Mouse (Mus musculus) limb, embryonic 10.5 days (tissue): ENCODE data around the gene Insrr. TPM values are rescaled to one million over a fixed set of nuclear protein-coding genes. Genes with fewer than 3 reads are reported as not detected.

ENCODE experiments used
- DNase-seq: peaks from one replicate; pipeline ENCODE4 v3.0.0-alpha.2; 2017; ENCODE audit warnings: low spot score
- H3K27ac ChIP-seq: fragments of 300-500 bp; sonication (generic); 2 replicates; pipeline ENCODE4 v1.5.1; 2016; ENCODE audit warnings: mild to moderate bottlenecking
- H3K27me3 ChIP-seq: fragments of 300-500 bp; sonication (generic); 2 replicates; pipeline ENCODE4 v1.6.1; 2016; ENCODE audit warnings: low read depth, mild to moderate bottlenecking; ENCODE audit not compliant: poor library complexity, severe bottlenecking
- H3K36me3 ChIP-seq: fragments of 300-500 bp; sonication (generic); 2 replicates; pipeline ENCODE4 v1.6.1; 2016; ENCODE audit warnings: mild to moderate bottlenecking, moderate library complexity
- H3K4me1 ChIP-seq: fragments of 300-500 bp; sonication (generic); 2 replicates; pipeline ENCODE4 v1.6.1; 2016
- H3K4me3 ChIP-seq: fragments of 300-500 bp; sonication (generic); 2 replicates; pipeline ENCODE4 v1.5.1; 2016; ENCODE audit warnings: mild to moderate bottlenecking, moderate library complexity
- H3K9me3 ChIP-seq: fragments of 300-500 bp; sonication (generic); replicated peaks from 2 replicates; pipeline ENCODE4 v1.6.1; 2016; ENCODE audit warnings: mild to moderate bottlenecking
- WGBS: fragments of 180-500 bp; shearing (Covaris S2); methylation state at CpG from one replicate; pipeline ENCODE4 v1.1.7; 2016; 5-methylcytosine and 5-hydroxymethylcytosine counted together
- polyA plus RNA-seq: library from polyadenylated mRNA; unstranded; fragments of >200 nt; fragmentation: Nextera tagmentation; extraction: Ambion mirVana; gene quantifications from 2 replicates; pipeline ENCODE4 v1.2.1, GENCODE M21; 2016

The Insrr gene
- polyA plus RNA-seq, 1 experiment from 2014 or later: 0.16 TPM

GRCm38 (mm10) chr3:87764506-87764905 lies 32.2 kb upstream of the Insrr start:
- Histone ChIP-seq H3K4me3 (peak overlapping the region; percentile 31), H3K9me3 (no peaks in the 10 kb centered on the region), H3K4me1 (peaks cover 95% of the 10 kb centered on the region), H3K27me3 (peaks cover 12% of the 10 kb centered on the region), H3K27ac (peak overlapping the region; percentile 87), H3K36me3 (peaks cover 3% of the 10 kb centered on the region)
- DNase-seq: no peak
- WGBS: 33% methylated on average over 10 of the region's 10 CpGs

- Histone ChIP-seq H3K9me3 (no peaks in the 10 kb centered on the region), H3K36me3 (no peaks in the 10 kb centered on the region), H3K4me3 (peak overlapping the region; percentile 31), H3K4me1 (peaks cover 89% of the 10 kb centered on the region), H3K27me3 (peaks cover 16% of the 10 kb centered on the region), H3K27ac (peak overlapping the region; percentile 87)
- 12% methylated on average over 10 of the region's 10 CpGs for whole genome bisulfite sequencing
- peak; percentile 71 for DNase-seq
Measured at GRCm38 (mm10) chr3:87765091-87765490, 31.7 kb upstream of the Insrr start.

GRCm38 (mm10) chr3:87765631-87766283 lies 31.0 kb upstream of the Insrr start:
- H3K9me3 ChIP-seq: no peaks in the 10 kb centered on the region
- no peak for DNase-seq
- peaks cover 18% of the 10 kb centered on the region for H3K27me3 ChIP-seq
- peak overlapping the region; percentile 16; the same call in 1 of the 2 replicates for H3K4me3 ChIP-seq
- peak overlapping the region; percentile 87 for H3K27ac ChIP-seq
- H3K4me1 ChIP-seq: peaks cover 85% of the 10 kb centered on the region
- WGBS: 73% methylated on average over 5 of the region's 5 CpGs
- H3K36me3 ChIP-seq: no peaks in the 10 kb centered on the region

- H3K4me1 ChIP-seq: peaks cover 79% of the 10 kb centered on the region
- no peak for DNase-seq
- no peaks in the 10 kb centered on the region for H3K36me3 ChIP-seq
- H3K27ac ChIP-seq: peak overlapping the region; percentile 87
- peaks cover 23% of the 10 kb centered on the region for H3K27me3 ChIP-seq
- no peaks in the 10 kb centered on the region for H3K9me3 ChIP-seq
- WGBS: 81% methylated on average over 3 of the region's 3 CpGs
- H3K4me3 ChIP-seq: 0 out of 2 replicates have a peak overlapping the region, but pooled peaks have one; percentile 16
Measured at GRCm38 (mm10) chr3:87766284-87766667, 30.5 kb upstream of the Insrr start.

- Histone ChIP-seq H3K27ac (peak overlapping the region; percentile 83), H3K27me3 (peaks cover 38% of the 10 kb centered on the region), H3K36me3 (no peaks in the 10 kb centered on the region), H3K4me1 (peaks cover 65% of the 10 kb centered on the region), H3K4me3 (peak overlapping the region; percentile 58), H3K9me3 (no peaks in the 10 kb centered on the region)
- 78% methylated on average over 8 of the region's 8 CpGs for WGBS
- DNase-seq: no peak
Measured at GRCm38 (mm10) chr3:87767764-87768163, 29.0 kb upstream of the Insrr start.

- 54% methylated on average over 6 of the region's 6 CpGs for WGBS
- Histone ChIP-seq H3K9me3 (no peaks in the 10 kb centered on the region), H3K27ac (peak overlapping the region; percentile 83), H3K4me3 (peak overlapping the region; percentile 58), H3K36me3 (no peaks in the 10 kb centered on the region), H3K4me1 (peaks cover 58% of the 10 kb centered on the region), H3K27me3 (peaks cover 42% of the 10 kb centered on the region)
- no peak for DNase-seq
Measured at GRCm38 (mm10) chr3:87768431-87768830, 28.3 kb upstream of the Insrr start.

- no peaks in the 10 kb centered on the region for H3K9me3 ChIP-seq
- DNase-seq: peak; percentile 92
- H3K27ac ChIP-seq: peak overlapping the region; percentile 83
- peak overlapping the region; percentile 58 for H3K4me3 ChIP-seq
- peaks cover 46% of the 10 kb centered on the region for H3K27me3 ChIP-seq
- peaks cover 54% of the 10 kb centered on the region for H3K4me1 ChIP-seq
- WGBS: 1% methylated on average over 37 of the region's 37 CpGs
- H3K36me3 ChIP-seq: no peaks in the 10 kb centered on the region
Measured at GRCm38 (mm10) chr3:87768844-87769243, 27.9 kb upstream of the Insrr start.

- DNase-seq: no peak
- Histone ChIP-seq H3K9me3 (no peaks in the 10 kb centered on the region), H3K27ac (no peak overlapping the region), H3K36me3 (no peaks in the 10 kb centered on the region), H3K4me1 (peaks cover 47% of the 10 kb centered on the region), H3K4me3 (no peak overlapping the region), H3K27me3 (peaks cover 52% of the 10 kb centered on the region)
- 79% methylated on average over 8 of the region's 8 CpGs for WGBS
Measured at GRCm38 (mm10) chr3:87769506-87769905, 27.2 kb upstream of the Insrr start.

- Histone ChIP-seq H3K27ac (no peak overlapping the region), H3K4me1 (peaks cover 39% of the 10 kb centered on the region), H3K36me3 (no peaks in the 10 kb centered on the region), H3K27me3 (peaks cover 59% of the 10 kb centered on the region), H3K9me3 (no peaks in the 10 kb centered on the region), H3K4me3 (no peak overlapping the region)
- DNase-seq: peak; percentile 66
- WGBS: 0% methylated on average over 4 of the region's 4 CpGs
Measured at GRCm38 (mm10) chr3:87770280-87770679, 26.5 kb upstream of the Insrr start.

- H3K27me3 ChIP-seq: peaks cover 67% of the 10 kb centered on the region
- peaks cover 32% of the 10 kb centered on the region for H3K4me1 ChIP-seq
- no peaks in the 10 kb centered on the region for H3K36me3 ChIP-seq
- 60% methylated on average over 6 of the region's 6 CpGs for WGBS
- no peaks in the 10 kb centered on the region for H3K9me3 ChIP-seq
- DNase-seq: no peak
- no peak overlapping the region for H3K4me3 ChIP-seq
- no peak overlapping the region for H3K27ac ChIP-seq
Measured at GRCm38 (mm10) chr3:87771088-87771487, 25.7 kb upstream of the Insrr start.

- whole genome bisulfite sequencing: 61% methylated on average over 23 of the region's 23 CpGs
- no peaks in the 10 kb centered on the region for H3K36me3 ChIP-seq
- no peak overlapping the region for H3K27ac ChIP-seq
- H3K27me3 ChIP-seq: peaks cover 77% of the 10 kb centered on the region
- DNase-seq: no peak
- no peak overlapping the region for H3K4me3 ChIP-seq
- peaks cover 22% of the 10 kb centered on the region for H3K4me1 ChIP-seq
- no peaks in the 10 kb centered on the region for H3K9me3 ChIP-seq
Measured at GRCm38 (mm10) chr3:87778283-87778682, 18.5 kb upstream of the Insrr start.

GRCm38 (mm10) chr3:87779086-87779485 lies 17.7 kb upstream of the Insrr start:
- no peak overlapping the region for H3K4me3 ChIP-seq
- peaks cover 71% of the 10 kb centered on the region for H3K27me3 ChIP-seq
- 69% methylated on average over 2 of the region's 2 CpGs for WGBS
- no peaks in the 10 kb centered on the region for H3K36me3 ChIP-seq
- peaks cover 22% of the 10 kb centered on the region for H3K4me1 ChIP-seq
- no peak overlapping the region for H3K27ac ChIP-seq
- DNase-seq: no peak
- H3K9me3 ChIP-seq: no peaks in the 10 kb centered on the region

- Histone ChIP-seq H3K27me3 (peaks cover 33% of the 10 kb centered on the region), H3K4me1 (peaks cover 9% of the 10 kb centered on the region), H3K27ac (0 out of 2 replicates have a peak overlapping the region, but pooled peaks have one; percentile 37), H3K4me3 (no peak overlapping the region), H3K9me3 (no peaks in the 10 kb centered on the region), H3K36me3 (no peaks in the 10 kb centered on the region)
- DNase-seq: no peak
- WGBS: 88% methylated on average over 25 of the region's 25 CpGs
Measured at GRCm38 (mm10) chr3:87783282-87784023, 13.3 kb upstream of the Insrr start.
